Mouse (Mus musculus): Measurements from ENCODE around the gene Slc35b3. TPM values are rescaled to one million over a fixed set of nuclear protein-coding genes. Genes with fewer than 3 reads are reported as not detected.

The Slc35b3 gene
- polyA plus RNA-seq, 1 experiment from 2014 or later = 27.6 TPM

DNA sequence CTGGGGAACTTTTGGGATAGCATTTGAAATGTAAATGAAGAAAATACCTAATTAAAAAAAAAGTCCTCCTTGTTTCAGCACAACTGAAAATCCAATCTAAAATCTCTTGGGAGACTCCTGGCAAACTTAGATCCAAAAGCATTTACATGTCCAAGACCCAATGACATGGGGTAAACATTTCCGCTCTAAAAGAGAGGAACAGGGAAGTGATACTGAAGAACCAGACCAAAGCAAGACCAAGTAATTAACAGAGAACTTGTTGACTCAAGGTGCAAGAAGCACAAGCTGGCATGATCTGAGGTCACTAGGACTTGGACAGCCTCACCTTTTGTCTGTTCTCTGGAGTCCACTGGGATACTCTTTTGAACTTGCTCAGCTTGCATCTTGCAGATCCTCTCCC lies 39.4 kb downstream of the Slc35b3 start:
- Histone ChIP-seq H3K27ac (ENCODE audit: low read depth, low read length) (no peak overlapping the region), H3K9me3 (ENCODE audit: control insufficient read depth, low read length) (no peaks in the 10 kb centered on the region), H3K4me1 (ENCODE audit: control insufficient read depth, insufficient read depth, low read length) (no peaks in the 10 kb centered on the region), H3K27me3 (ENCODE audit: control insufficient read depth, insufficient read depth, low read length) (no peaks in the 10 kb centered on the region), H3K9ac (ENCODE audit: low read length) (no peak overlapping the region), H3K36me3 (ENCODE audit: control insufficient read depth, insufficient read depth, low read length) (no peaks in the 10 kb centered on the region), H3K4me3 (ENCODE audit: low read depth, low read length) (no peak overlapping the region), H3K4me2 (no peak overlapping the region)
- ATAC-seq (ENCODE audit: low FRiP score) = no peak
- 94% methylated on average over 1 of the region's 1 CpGs for WGBS
- no peak for DNase-seq (ENCODE audit: low spot score, missing footprints)

DNA sequence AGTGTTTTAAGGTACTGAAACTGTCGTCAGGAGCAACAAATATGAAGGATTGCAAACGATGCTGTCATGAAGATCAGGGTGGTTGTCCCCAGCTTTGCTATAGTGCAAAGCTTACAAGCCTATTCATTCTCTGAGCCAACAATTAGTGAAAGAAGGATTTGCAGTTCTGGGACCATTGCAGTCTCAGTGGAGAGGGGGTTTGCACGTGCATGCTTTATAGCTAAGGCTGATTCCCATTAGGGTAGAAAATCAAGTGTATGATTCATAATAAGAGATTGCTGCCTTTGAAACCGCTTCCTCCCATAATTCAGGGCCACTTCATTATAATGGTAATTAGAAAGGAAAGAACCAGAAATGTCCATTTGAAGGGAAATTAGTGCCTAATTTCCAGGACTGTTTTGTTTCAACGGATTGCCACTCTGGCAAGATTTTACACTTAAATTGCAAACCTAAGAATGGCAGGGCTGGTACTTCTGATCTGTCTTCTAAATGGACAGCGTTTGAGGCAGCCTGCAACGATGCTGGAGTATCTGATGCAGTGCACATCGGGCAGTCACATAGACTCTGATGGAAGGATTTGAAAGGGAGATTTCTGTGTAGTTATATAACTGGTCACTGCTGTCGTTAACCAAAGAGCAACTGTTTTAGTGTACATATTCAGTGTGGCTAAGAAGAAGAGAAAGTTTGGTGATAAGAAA lies 42.3 kb downstream of the Slc35b3 start:
- no peak for DNase-seq (ENCODE audit: low spot score, missing footprints)

GRCm38 (mm10) chr13:38917556-38917955 lies 43.1 kb downstream of the Slc35b3 start:
- no peak overlapping the region for H3K9ac ChIP-seq (ENCODE audit: low read length)
- WGBS = 86% methylated on average over 5 of the region's 5 CpGs
- DNase-seq (ENCODE audit: low spot score, missing footprints) (no peak), ATAC-seq (ENCODE audit: low FRiP score) (no peak)
- H3K9me3 ChIP-seq (ENCODE audit: control insufficient read depth, low read length) = no peaks in the 10 kb centered on the region
- H3K36me3 ChIP-seq (ENCODE audit: control insufficient read depth, insufficient read depth, low read length) = no peaks in the 10 kb centered on the region
- H3K4me3 ChIP-seq (ENCODE audit: low read depth, low read length) = no peak overlapping the region
- H3K27ac ChIP-seq (ENCODE audit: low read depth, low read length) = no peak overlapping the region
- no peaks in the 10 kb centered on the region for H3K27me3 ChIP-seq (ENCODE audit: control insufficient read depth, insufficient read depth, low read length)
- H3K4me1 ChIP-seq (ENCODE audit: control insufficient read depth, insufficient read depth, low read length) = no peaks in the 10 kb centered on the region
- H3K4me2 ChIP-seq = no peak overlapping the region

More for the DNA sequence above, 42.3 kb downstream of the Slc35b3 start:
- H3K9ac ChIP-seq (ENCODE audit: low read length) = no peak overlapping the region
- no peaks in the 10 kb centered on the region for H3K36me3 ChIP-seq (ENCODE audit: control insufficient read depth, insufficient read depth, low read length)
- H3K27me3 ChIP-seq (ENCODE audit: control insufficient read depth, insufficient read depth, low read length) = no peaks in the 10 kb centered on the region
- H3K27ac ChIP-seq (ENCODE audit: low read depth, low read length) = no peak overlapping the region
- no peak overlapping the region for H3K4me2 ChIP-seq
- H3K4me3 ChIP-seq (ENCODE audit: low read depth, low read length) = no peak overlapping the region
- H3K4me1 ChIP-seq (ENCODE audit: control insufficient read depth, insufficient read depth, low read length) = no peaks in the 10 kb centered on the region
- WGBS = 72% methylated on average over 9 of the region's 9 CpGs
- no peak for ATAC-seq (ENCODE audit: low FRiP score)
- H3K9me3 ChIP-seq (ENCODE audit: control insufficient read depth, low read length) = no peaks in the 10 kb centered on the region

DNA sequence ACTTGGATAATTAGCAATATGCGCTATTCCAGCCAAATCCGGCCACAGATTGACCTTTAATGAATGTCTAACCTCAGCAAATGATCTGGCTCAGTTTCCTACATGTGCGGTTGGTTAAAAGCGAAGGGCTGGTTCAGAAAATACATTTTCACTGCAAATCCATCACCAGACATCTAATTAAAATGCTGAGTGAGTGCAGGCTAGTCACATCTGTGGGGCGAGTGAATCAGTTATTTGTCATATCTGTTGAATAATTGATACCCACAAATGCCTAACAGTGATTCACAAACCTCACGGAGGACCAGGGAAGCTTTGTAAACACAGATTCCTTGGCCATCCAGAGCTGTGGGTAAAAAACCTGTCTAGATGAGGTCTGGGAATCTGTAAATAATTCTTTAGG lies 45.9 kb downstream of the Slc35b3 start:
- ATAC-seq (ENCODE audit: low FRiP score) = no peak
- DNase-seq (ENCODE audit: low spot score, missing footprints) = no peak
- no peaks in the 10 kb centered on the region for H3K9me3 ChIP-seq (ENCODE audit: control insufficient read depth, low read length)
- H3K4me3 ChIP-seq (ENCODE audit: low read depth, low read length) = no peak overlapping the region
- no peaks in the 10 kb centered on the region for H3K27me3 ChIP-seq (ENCODE audit: control insufficient read depth, insufficient read depth, low read length)
- H3K4me2 ChIP-seq = no peak overlapping the region
- H3K27ac ChIP-seq (ENCODE audit: low read depth, low read length) = no peak overlapping the region
- 87% methylated on average over 6 of the region's 6 CpGs for WGBS
- no peaks in the 10 kb centered on the region for H3K36me3 ChIP-seq (ENCODE audit: control insufficient read depth, insufficient read depth, low read length)
- H3K9ac ChIP-seq (ENCODE audit: low read length) = no peak overlapping the region
- no peaks in the 10 kb centered on the region for H3K4me1 ChIP-seq (ENCODE audit: control insufficient read depth, insufficient read depth, low read length)

DNA sequence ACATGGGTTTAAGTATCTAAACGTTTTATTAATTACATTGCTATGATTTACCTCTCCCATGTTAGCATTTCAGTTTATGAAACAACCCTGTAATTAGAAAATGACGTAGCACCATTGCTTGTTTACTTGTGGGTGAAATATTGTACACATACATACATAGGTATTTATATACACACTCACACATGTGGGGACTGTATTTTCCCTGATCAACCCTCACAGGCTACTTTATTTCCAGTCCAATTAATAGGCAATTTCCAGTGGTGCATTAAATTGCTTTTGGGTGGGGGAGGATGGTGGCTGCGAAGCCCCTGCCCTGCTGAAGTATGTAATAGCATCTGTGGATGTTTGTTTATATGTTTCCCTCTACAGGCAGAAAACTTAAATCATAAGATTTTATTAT lies 68.3 kb downstream of the Slc35b3 start:
- no peak for ATAC-seq (ENCODE audit: low FRiP score)
- 82% methylated on average over 3 of the region's 3 CpGs for WGBS

More for the DNA sequence above, 68.3 kb downstream of the Slc35b3 start:
- H3K4me1 ChIP-seq (ENCODE audit: control insufficient read depth, insufficient read depth, low read length) = no peaks in the 10 kb centered on the region
- no peaks in the 10 kb centered on the region for H3K9me3 ChIP-seq (ENCODE audit: control insufficient read depth, low read length)
- no peaks in the 10 kb centered on the region for H3K36me3 ChIP-seq (ENCODE audit: control insufficient read depth, insufficient read depth, low read length)
- DNase-seq (ENCODE audit: low spot score, missing footprints) = no peak
- no peak overlapping the region for H3K9ac ChIP-seq (ENCODE audit: low read length)
- no peaks in the 10 kb centered on the region for H3K27me3 ChIP-seq (ENCODE audit: control insufficient read depth, insufficient read depth, low read length)
- no peak overlapping the region for H3K4me2 ChIP-seq
- H3K27ac ChIP-seq (ENCODE audit: low read depth, low read length) = no peak overlapping the region
- no peak overlapping the region for H3K4me3 ChIP-seq (ENCODE audit: low read depth, low read length)
